Mouse (Mus musculus): Measurements from ENCODE around the gene Sf3b4.
"Not testable (repeated sequence)": the region's sequence is repeated elsewhere in the genome, so short reads cannot be mapped to it uniquely, and the experiment has no call there.

Sf3b4 gene

GRCm38 (mm10) chr3:96171583-96172196, 442 bp upstream of the Sf3b4 start:
- in situ Hi-C loops (cut with MboI, MseI), result loop anchor here in 1 of 2 experiments (5.0 kb wide), 1 partner anchor 56 kb away; no protein-coding TSS in a partner anchor

- in situ Hi-C loops (cut with MboI, MseI), result loop anchor here in 1 of 2 experiments (5.0 kb wide), 1 partner anchor 54 kb away; no protein-coding TSS in a partner anchor
Observed at GRCm38 (mm10) chr3:96173185-96173584, 1.1 kb downstream of the Sf3b4 start.

GRCm38 (mm10) chr3:96174042-96174441, 1.9 kb downstream of the Sf3b4 start:
- in situ Hi-C loops (cut with MboI, MseI), result loop anchor here in 1 of 2 experiments (5.0 kb wide), 1 partner anchor 53 kb away; no protein-coding TSS in a partner anchor

GRCm38 (mm10) chr3:96175251-96175650, 3.1 kb downstream of the Sf3b4 start:
- in situ Hi-C loops (cut with MboI, MseI), result no loop called here

- in situ Hi-C loops (cut with MboI, MseI), result no loop called here
Observed at GRCm38 (mm10) chr3:96178427-96178826, 6.3 kb downstream of the Sf3b4 start.

GRCm38 (mm10) chr3:96178902-96179301, 6.8 kb downstream of the Sf3b4 start:
- in situ Hi-C loops (cut with MboI, MseI), result no loop called here

- in situ Hi-C loops (cut with MboI, MseI), result no loop called here
Observed at GRCm38 (mm10) chr3:96179531-96179930, 7.4 kb downstream of the Sf3b4 start.

GRCm38 (mm10) chr3:96180727-96181477, 8.8 kb downstream of the Sf3b4 start, which contains the start of gene Sv2a:
Sv2a (plus strand) TSS chr3:96181151.
- in situ Hi-C loops (cut with MboI, MseI), result loop anchor here in 1 of 2 experiments (10.0 kb wide), 1 partner anchor 904 kb away; no protein-coding TSS in a partner anchor

- in situ Hi-C loops (cut with MboI, MseI), result loop anchor here in 1 of 2 experiments (10.0 kb wide), 1 partner anchor 903 kb away; no protein-coding TSS in a partner anchor
Observed at GRCm38 (mm10) chr3:96181510-96182381, 9.6 kb downstream of the Sf3b4 start.

- in situ Hi-C loops (cut with MboI, MseI), result loop anchor here in 1 of 2 experiments (10.0 kb wide), 1 partner anchor 902 kb away; no protein-coding TSS in a partner anchor
Observed at GRCm38 (mm10) chr3:96182382-96182776, 10.2 kb downstream of the Sf3b4 start.

GRCm38 (mm10) chr3:96192977-96193376, 20.8 kb downstream of the Sf3b4 start:
- in situ Hi-C loops (cut with MboI, MseI), result no loop called here

GRCm38 (mm10) chr3:96194966-96195365, 22.8 kb downstream of the Sf3b4 start:
- in situ Hi-C loops (cut with MboI, MseI), result no loop called here

GRCm38 (mm10) chr3:96195616-96196313, 23.6 kb downstream of the Sf3b4 start:
- in situ Hi-C loops (cut with MboI, MseI), result no loop called here

- in situ Hi-C loops (cut with MboI, MseI), result no loop called here
Observed at GRCm38 (mm10) chr3:96196437-96197128, 24.5 kb downstream of the Sf3b4 start.

- in situ Hi-C loops (cut with MboI, MseI), result no loop called here
Observed at GRCm38 (mm10) chr3:96197129-96197749, 25.1 kb downstream of the Sf3b4 start.

- in situ Hi-C loops (cut with MboI, MseI), result no loop called here
Observed at GRCm38 (mm10) chr3:96198181-96198580, 26.0 kb downstream of the Sf3b4 start.

- in situ Hi-C loops (cut with MboI, MseI), result not testable (repeated sequence)
Observed at GRCm38 (mm10) chr3:96198601-96199251, 26.6 kb downstream of the Sf3b4 start.

- in situ Hi-C loops (cut with MboI, MseI), result no loop called here
Observed at GRCm38 (mm10) chr3:96199731-96200130, 27.6 kb downstream of the Sf3b4 start.

- in situ Hi-C loops (cut with MboI, MseI), result no loop called here
Observed at GRCm38 (mm10) chr3:96207819-96208218, 35.7 kb downstream of the Sf3b4 start.
